Mouse (Mus musculus) bone marrow macrophage, adult 2 months (primary cell): ENCODE data around the gene Acot2. TPM values are rescaled to one million over a fixed set of nuclear protein-coding genes. Genes with fewer than 3 reads are reported as not detected.
"Not testable (repeated sequence)": the region's sequence is repeated elsewhere in the genome, so short reads cannot be mapped to it uniquely, and the experiment has no call there.

Source experiments
- H3K27ac ChIP-seq: 2 replicates; pipeline ENCODE4 v1.5.1; 2012; ENCODE audit warnings: low read depth, low read length; ENCODE audit not compliant: insufficient read depth
- H3K4me1 ChIP-seq: 2 replicates; pipeline ENCODE4 v1.6.1; 2012; ENCODE audit warnings: low read length; ENCODE audit not compliant: control insufficient read depth, insufficient read depth
- H3K4me3 ChIP-seq: 2 replicates; pipeline ENCODE4 v1.5.1; 2012; ENCODE audit warnings: mild to moderate bottlenecking, low read length, moderate library complexity; ENCODE audit not compliant: insufficient read depth
- CTCF ChIP-seq: IDR thresholded peaks from 2 replicates; pipeline ENCODE4 v1.5.1; 2012; ENCODE audit warnings: low read depth, mild to moderate bottlenecking, low read length, moderate library complexity
- POLR2A ChIP-seq: IDR thresholded peaks from 2 replicates; pipeline ENCODE4 v1.6.1; 2012; ENCODE audit warnings: mild to moderate bottlenecking, low read depth, low read length, borderline replicate concordance
- polyA plus RNA-seq: library from polyadenylated mRNA; stranded (reverse); fragments of >200 nt; gene quantifications from 2 replicates; pipeline ENCODE4 v1.2.4, GENCODE M21; 2012; ENCODE audit not compliant: missing spikeins, insufficient read depth, insufficient read length

The Acot2 gene
- polyA plus RNA-seq, result 12.5 and 15.0 TPM in 2 replicates

DNA sequence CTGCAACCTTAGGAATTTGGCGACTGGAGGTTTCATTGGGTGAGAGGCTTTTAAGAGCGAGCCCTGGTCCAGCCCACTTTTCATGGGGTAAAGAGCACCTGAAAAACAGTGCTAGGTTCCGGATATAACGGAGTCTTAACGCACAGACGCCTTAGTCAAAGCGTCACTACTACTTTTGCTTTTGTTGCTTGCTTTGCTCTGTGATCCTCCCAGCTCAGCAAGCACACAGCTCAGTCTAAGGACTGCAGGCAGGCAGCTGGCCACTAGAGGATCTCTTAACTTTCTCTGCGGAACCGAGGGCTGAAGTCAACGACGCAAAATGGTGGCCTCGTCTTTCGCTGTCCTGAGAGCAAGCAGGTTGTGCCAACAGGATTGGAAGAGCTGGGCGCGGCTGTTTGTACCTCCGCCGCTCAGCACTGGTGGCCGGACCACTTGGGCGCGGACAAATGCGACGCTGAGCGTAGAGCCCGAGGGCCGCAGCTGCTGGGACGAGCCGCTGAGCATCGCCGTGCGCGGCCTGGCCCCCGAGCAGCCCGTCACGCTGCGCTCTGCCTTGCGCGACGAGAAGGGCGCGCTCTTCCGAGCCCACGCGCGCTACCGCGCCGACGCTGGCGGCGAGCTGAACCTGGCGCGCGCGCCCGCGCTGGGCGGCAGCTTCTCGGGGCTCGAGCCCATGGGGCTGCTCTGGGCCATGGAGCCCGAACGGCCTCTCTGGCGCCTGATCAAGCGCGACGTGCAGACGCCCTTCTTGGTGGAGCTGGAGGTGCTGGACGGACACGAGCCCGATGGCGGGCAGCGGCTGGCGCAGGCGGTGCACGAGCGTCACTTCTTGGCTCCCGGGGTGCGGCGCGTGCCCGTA is at the start of gene Acot2:
Gene Acot2 (plus strand): TSS at position 279 of the 859 bp plus-strand sequence.
- Histone ChIP-seq H3K4me1 (peaks cover 9% of the 10 kb centered on the region), H3K4me3 (peak within 1 kb of the TSS; percentile 63), H3K27ac (peak within 1 kb of the TSS; percentile 51)
- no peak for TF ChIP-seq POLR2A
- TF ChIP-seq CTCF, result peak; percentile 36; the same call in 1 of the 2 replicates

DNA sequence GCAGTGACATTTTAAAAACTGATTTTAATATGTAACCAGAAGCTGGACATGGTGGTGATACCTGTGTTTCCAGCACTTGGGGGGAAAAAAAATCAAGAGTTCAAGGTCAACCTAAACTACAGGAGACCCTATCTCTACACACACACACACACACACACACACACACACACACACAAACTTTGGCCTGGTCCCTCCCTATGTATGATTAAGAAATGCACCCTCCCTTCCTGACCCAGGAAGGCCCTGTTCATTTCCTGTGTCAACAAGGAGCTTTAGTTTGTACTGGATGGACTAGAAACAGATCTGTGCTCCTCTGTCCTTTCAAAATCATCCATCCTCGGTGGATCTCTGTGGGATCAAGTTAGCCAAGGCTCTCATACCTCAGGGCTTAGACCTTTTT is 49.1 kb upstream of the Acot2 start:
- H3K4me3 ChIP-seq, result not testable (repeated sequence)
- peaks cover 11% of the 10 kb centered on the region for H3K4me1 ChIP-seq

DNA sequence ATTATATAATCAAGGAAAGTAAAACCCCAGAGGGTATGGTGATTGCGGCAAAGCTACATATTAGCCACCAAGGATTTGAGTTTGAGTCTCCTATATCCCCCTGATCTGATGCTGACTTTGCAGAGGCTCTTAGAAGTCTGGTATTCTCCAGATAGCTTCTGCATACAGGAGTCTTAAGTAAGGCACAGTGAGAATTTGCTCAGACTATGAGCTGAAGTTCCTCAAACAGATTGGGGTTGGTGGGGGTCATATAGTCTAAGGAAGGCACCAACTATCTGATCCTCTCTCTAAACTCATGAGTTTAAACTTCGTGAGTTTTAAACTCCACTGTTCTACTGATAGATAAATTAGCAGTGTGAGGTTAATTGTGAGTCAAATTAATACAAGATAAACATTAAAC is 48.3 kb upstream of the Acot2 start:
- TF ChIP-seq POLR2A, result no peak
- no peak for TF ChIP-seq CTCF
- Histone ChIP-seq H3K27ac (no peak overlapping the region), H3K4me1 (peaks cover 11% of the 10 kb centered on the region), H3K4me3 (no peak overlapping the region)

More for the DNA sequence above, 49.1 kb upstream of the Acot2 start:
- not testable (repeated sequence) for H3K27ac ChIP-seq

DNA sequence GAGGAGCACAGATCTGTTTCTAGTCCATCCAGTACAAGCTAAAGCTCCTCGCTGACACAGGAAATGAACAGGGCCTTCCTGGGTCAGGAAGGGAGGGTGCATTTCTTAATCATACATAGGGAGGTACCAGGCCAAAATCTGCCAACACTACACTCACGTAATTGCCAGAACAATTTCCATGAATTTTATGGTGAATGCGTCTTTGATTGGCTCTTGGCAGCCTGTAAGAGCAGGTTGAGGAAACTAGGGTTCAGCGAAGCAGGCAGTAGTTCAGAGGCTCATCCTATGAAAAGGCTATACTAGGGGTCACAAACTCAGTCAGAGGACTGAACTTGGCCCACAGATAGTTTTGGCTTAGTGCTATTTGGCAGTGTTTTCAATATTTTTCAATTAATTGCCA is 47.6 kb upstream of the Acot2 start:
- TF ChIP-seq POLR2A, result no peak
- TF ChIP-seq CTCF, result no peak
- Histone ChIP-seq H3K4me1 (peaks cover 11% of the 10 kb centered on the region), H3K4me3 (no peak overlapping the region), H3K27ac (no peak overlapping the region)

DNA sequence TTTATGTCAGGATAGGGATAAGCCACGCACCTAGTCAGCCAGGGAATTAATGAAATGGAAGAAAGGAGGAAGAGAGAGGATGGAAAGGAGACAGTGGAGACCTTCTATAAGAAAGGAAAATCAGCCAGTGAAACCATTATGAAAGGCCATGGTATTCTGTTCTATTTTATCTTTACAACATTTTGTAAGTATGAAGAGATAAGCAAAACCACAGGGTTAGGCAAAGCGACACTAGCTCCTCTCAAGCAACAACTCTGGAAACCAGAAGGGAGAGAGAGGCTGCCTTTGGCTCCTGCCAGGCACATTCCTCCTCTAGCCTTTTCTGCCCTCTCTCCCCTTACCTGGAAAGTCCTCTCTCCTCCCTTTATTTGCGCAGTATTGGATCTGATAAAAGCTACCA is 45.7 kb upstream of the Acot2 start:
- peaks cover 13% of the 10 kb centered on the region for H3K4me1 ChIP-seq
- TF ChIP-seq POLR2A (no peak), CTCF (no peak)
- no peak overlapping the region for H3K27ac ChIP-seq
- H3K4me3 ChIP-seq, result no peak overlapping the region

DNA sequence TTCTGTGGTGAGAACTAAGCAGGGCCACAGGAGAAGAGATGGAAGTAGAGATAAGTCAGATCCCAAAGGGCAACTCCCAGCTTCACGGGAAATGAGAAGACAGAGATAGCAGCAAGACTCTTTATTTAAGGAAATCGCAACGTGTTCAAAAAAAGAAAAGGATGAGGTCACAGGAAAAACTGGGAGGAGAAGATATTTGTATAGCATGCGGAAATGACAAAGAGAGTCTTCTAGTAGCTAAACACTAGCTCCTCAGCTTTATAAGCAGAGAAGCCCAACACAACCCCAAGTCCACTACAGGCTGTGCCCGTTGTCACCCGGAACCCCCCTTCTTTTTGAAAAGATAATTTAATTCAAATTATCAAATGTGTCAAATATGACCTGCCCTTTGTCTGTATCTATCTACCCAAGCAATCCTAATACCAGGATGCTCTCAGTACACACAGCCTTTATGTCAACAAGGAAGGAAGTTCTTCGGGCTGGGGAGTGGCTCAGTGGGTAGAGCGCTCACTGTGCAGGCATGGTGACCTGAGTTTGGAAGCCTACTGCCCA is 40.3 kb upstream of the Acot2 start:
- peaks cover 22% of the 10 kb centered on the region for H3K4me1 ChIP-seq
- TF ChIP-seq POLR2A (no peak), CTCF (no peak)
- H3K4me3 ChIP-seq, result peak overlapping the region; percentile 11; the same call in 1 of the 2 replicates

GRCm38 (mm10) chr12:83949043-83949442 is 38.6 kb upstream of the Acot2 start:
- Histone ChIP-seq H3K4me3 (peak overlapping the region; percentile 92; the same call in 1 of the 2 replicates), H3K27ac (peak overlapping the region; percentile 89), H3K4me1 (peaks cover 29% of the 10 kb centered on the region)
- TF ChIP-seq POLR2A (no peak), CTCF (no peak)

More for the DNA sequence above, 40.3 kb upstream of the Acot2 start:
- peak overlapping the region; percentile 90 for H3K27ac ChIP-seq

DNA sequence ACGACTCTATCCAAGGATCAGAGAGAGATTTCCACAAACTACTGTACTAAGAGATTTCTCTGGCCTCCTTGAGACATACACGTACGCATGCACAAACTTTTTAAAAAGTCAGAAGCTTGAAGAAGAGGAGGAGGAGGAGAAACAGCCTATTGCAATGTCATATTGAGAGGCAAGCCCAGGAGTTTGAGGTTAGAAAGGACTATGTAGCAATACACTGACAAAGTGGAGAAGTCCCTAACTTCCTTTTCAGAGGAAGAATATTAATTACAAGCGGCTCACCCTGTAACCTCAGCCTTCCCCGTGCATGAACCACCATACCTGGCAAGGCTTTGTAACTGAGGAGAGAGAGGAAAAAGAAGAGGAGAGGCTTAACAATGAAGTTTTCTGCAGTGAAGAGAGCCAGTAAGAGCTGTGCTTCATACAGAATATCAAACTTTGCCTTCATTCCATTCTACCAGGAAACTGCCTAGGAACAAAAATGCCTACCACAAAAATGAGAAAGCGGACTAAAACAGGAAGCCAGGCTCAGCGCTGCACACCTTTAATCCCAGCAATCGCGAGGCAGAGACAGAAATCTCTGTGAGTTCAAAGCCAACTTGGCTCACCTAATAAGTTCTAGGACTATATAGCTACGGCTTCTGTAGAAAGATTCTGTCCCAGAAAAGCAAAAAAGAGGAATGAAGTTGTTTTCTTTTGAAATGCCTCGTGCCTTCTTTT is 37.7 kb upstream of the Acot2 start:
- peak overlapping the region; percentile 89 for H3K27ac ChIP-seq
- peaks cover 29% of the 10 kb centered on the region for H3K4me1 ChIP-seq
- H3K4me3 ChIP-seq, result peak overlapping the region; percentile 92
- TF ChIP-seq POLR2A, result no peak
- TF ChIP-seq CTCF, result no peak

DNA sequence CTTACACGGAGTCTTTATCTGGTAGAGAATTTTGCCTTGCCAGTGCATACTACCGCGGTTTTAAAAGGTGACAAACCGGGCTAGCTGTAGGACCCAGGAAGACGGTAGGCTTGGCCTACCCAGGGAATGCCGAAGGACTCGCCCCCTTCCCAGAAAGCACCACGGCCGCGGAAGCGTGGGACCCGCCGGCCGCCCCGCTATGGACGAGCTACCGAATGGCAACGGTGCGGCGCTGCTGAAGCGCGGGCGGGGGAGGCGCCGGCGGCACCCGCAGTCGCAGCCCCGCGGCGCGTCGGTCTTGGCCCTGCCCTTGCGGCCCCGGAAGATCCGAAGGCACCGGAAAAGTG is 37.2 kb upstream of the Acot2 start, which contains the start of gene Riox1:
Gene Riox1 (plus strand): TSS at position 116 of the 347 bp plus-strand sequence.
- no peak for TF ChIP-seq CTCF
- TF ChIP-seq POLR2A, result no peak
- Histone ChIP-seq H3K4me1 (peaks cover 29% of the 10 kb centered on the region), H3K27ac (peak within 1 kb of the TSS; percentile 89), H3K4me3 (peak within 1 kb of the TSS; percentile 92)
